Mouse (Mus musculus): Measurements from ENCODE around the gene Mllt3.

Gene Mllt3

GRCm38 (mm10) chr4:87829426-87830063 is 203.6 kb downstream of the Mllt3 start:
- no peak for DNase-seq (ENCODE audit: low read depth, low spot score)

GRCm38 (mm10) chr4:87826336-87826735 is 206.8 kb downstream of the Mllt3 start:
- DNase-seq (ENCODE audit: low read depth, low spot score): no peak

GRCm38 (mm10) chr4:87823623-87824022 is 209.5 kb downstream of the Mllt3 start:
- DNase-seq (ENCODE audit: low read depth, low spot score): no peak

- no peak for DNase-seq (ENCODE audit: low read depth, low spot score)
Measured at GRCm38 (mm10) chr4:87823191-87823590, 210.0 kb downstream of the Mllt3 start.

GRCm38 (mm10) chr4:87820911-87821310 is 212.3 kb downstream of the Mllt3 start:
- no peak for DNase-seq (ENCODE audit: low read depth, low spot score)

GRCm38 (mm10) chr4:87819182-87819581 is 214.0 kb downstream of the Mllt3 start:
- DNase-seq (ENCODE audit: low read depth, low spot score): no peak

- no peak for DNase-seq (ENCODE audit: low read depth, low spot score)
Measured at GRCm38 (mm10) chr4:87818276-87818675, 214.9 kb downstream of the Mllt3 start.

- DNase-seq (ENCODE audit: low read depth, low spot score): no peak
Measured at GRCm38 (mm10) chr4:87815465-87816108, 217.6 kb downstream of the Mllt3 start.

GRCm38 (mm10) chr4:87811899-87812298 is 221.3 kb downstream of the Mllt3 start:
- no peak for DNase-seq (ENCODE audit: low read depth, low spot score)

GRCm38 (mm10) chr4:87806196-87806987 is 226.8 kb downstream of the Mllt3 start:
- peak; percentile 23 for DNase-seq (ENCODE audit: low read depth, low spot score)

- DNase-seq (ENCODE audit: low read depth, low spot score): no peak
Measured at GRCm38 (mm10) chr4:87804576-87804975, 228.6 kb downstream of the Mllt3 start.

- no peak for DNase-seq (ENCODE audit: low read depth, low spot score)
Measured at GRCm38 (mm10) chr4:87803313-87803712, 229.9 kb downstream of the Mllt3 start.

GRCm38 (mm10) chr4:87802140-87802539 is 231.0 kb downstream of the Mllt3 start:
- DNase-seq (ENCODE audit: low read depth, low spot score): peak; percentile 47

GRCm38 (mm10) chr4:87801332-87801731 is 231.8 kb downstream of the Mllt3 start:
- no peak for DNase-seq (ENCODE audit: low read depth, low spot score)

- peak; percentile 31 for DNase-seq (ENCODE audit: low read depth, low spot score)
Measured at GRCm38 (mm10) chr4:87800276-87800675, 232.9 kb downstream of the Mllt3 start.

GRCm38 (mm10) chr4:87799418-87799817 is 233.7 kb downstream of the Mllt3 start:
- DNase-seq (ENCODE audit: low read depth, low spot score): no peak

GRCm38 (mm10) chr4:87795261-87795660 is 237.9 kb downstream of the Mllt3 start:
- DNase-seq (ENCODE audit: low read depth, low spot score): no peak

GRCm38 (mm10) chr4:87794216-87794615 is 238.9 kb downstream of the Mllt3 start:
- DNase-seq (ENCODE audit: low read depth, low spot score): no peak

GRCm38 (mm10) chr4:87792511-87792910 is 240.7 kb downstream of the Mllt3 start:
- DNase-seq (ENCODE audit: low read depth, low spot score): no peak

- DNase-seq (ENCODE audit: low read depth, low spot score): no peak
Measured at GRCm38 (mm10) chr4:87789446-87789845, 243.7 kb downstream of the Mllt3 start.

GRCm38 (mm10) chr4:87788691-87789090 is 244.5 kb downstream of the Mllt3 start:
- no peak for DNase-seq (ENCODE audit: low read depth, low spot score)

Data from mesoderm, embryonic 11.5 days (tissue).